In genomic region chrX:77548951-77549350, GRCm38 (mm10) we compare ENCODE assay signal across 10 mouse cellular contexts. TPM values are rescaled to one million over a fixed set of nuclear protein-coding genes. Genes with fewer than 3 reads are reported as not detected.
DNase-seq lines count a peak whose midpoint lies in the region; ATAC-seq and TF ChIP-seq lines count a peak whose summit lies in the region.
"Had no signal": no experiment of that assay in that cellular context is flagged by ENCODE, and none has a peak within 500 bp of the region (broad histone marks: within the 10 kb centered on the region; RNA-seq: fewer than 3 reads in every experiment).

No protein-coding gene starts in this region.

- H3K4me3 ChIP-seq in lung, adult 2 months (replicated peaks; ENCODE audit: extremely low read depth, low read depth, low read length): no peak overlapping the region
- H3K4me3 ChIP-seq in heart, embryonic 16.5 days (ENCODE audit: low read length): no peak overlapping the region

- DNase-seq in adrenal gland, adult (ENCODE audit: inconsistent age in 2 of 2, low spot score in 1 of 2): peak; percentile 53 to 74
- no peak for DNase-seq in adrenal gland, adult 18-20 months (ENCODE audit: low spot score in 2 of 2)
- DNase-seq in lung, adult 18-20 months: peak; percentile 12 to 24
- DNase-seq in lung, adult 2 months: no peak
- peak; percentile 61 for DNase-seq in skeletal muscle tissue, adult 2 months (ENCODE audit: low read depth, low spot score)
- DNase-seq in left cerebral cortex, postnatal 36 days (ENCODE audit: low spot score in 2 of 2): no peak
- DNase-seq: cerebellum, postnatal 36 days had no signal

- H3K4me2 ChIP-seq in heart, embryonic 16.5 days (ENCODE audit: low read depth, low read length): no peak overlapping the region

- WGBS in lung, adult 2 months: 71% methylated on average over 1 of the region's 1 CpGs
- 58% methylated on average over 1 of the region's 1 CpGs for WGBS in heart, embryonic 16.5 days

- H3K27me3 ChIP-seq in heart, embryonic 16.5 days (ENCODE audit: control insufficient read depth, insufficient read depth, low read length): no peaks in the 10 kb centered on the region

- no peak overlapping the region for H3K27ac ChIP-seq in heart, embryonic 16.5 days (ENCODE audit: low read length)
- H3K27ac ChIP-seq: macrophage had no signal

- H3K36me3 ChIP-seq in heart, embryonic 16.5 days (ENCODE audit: control insufficient read depth, insufficient read depth): no peaks in the 10 kb centered on the region

- TF ChIP-seq POLR2A in lung, adult 2 months (IDR thresholded peaks at IDR 0.05; ENCODE audit: borderline replicate concordance, extremely low read depth, low read depth, low read length): no peak

- peaks cover 22% of the 10 kb centered on the region for H3K4me1 ChIP-seq in lung, adult 2 months (ENCODE audit: control insufficient read depth, insufficient read depth, low read length)
- H3K4me1 ChIP-seq in heart, embryonic 16.5 days (ENCODE audit: control insufficient read depth, insufficient read depth, low read length): peaks cover 46% of the 10 kb centered on the region

- intact Hi-C loops in left cerebral cortex, postnatal 36 days (cut with DNase I): no loop called here

- no peak for TF ChIP-seq CTCF in lung, adult 2 months (IDR thresholded peaks at IDR 0.05; ENCODE audit: insufficient read depth, low read length)

- no peak overlapping the region for H3K9ac ChIP-seq in heart, embryonic 16.5 days (ENCODE audit: low read length)

- no peaks in the 10 kb centered on the region for H3K9me3 ChIP-seq in heart, embryonic 16.5 days (replicated peaks; ENCODE audit: control insufficient read depth, low read length)

- ATAC-seq in heart, embryonic 16.5 days (replicated peaks; ENCODE audit: extremely low read depth, insufficient read depth, low FRiP score): 0 out of 2 replicates have a peak, but pooled peaks have one; percentile 8
- no peak for ATAC-seq in inflammation-experienced regulatory T-cells, adult 6 months

RNA-seq across cellular contexts. Expression of gene Tbl1x, which starts 38.1 kb away (rescaled TPM):
- 10 to 100 TPM; 65.5 to 77.7 TPM for total RNA-seq in adrenal gland, adult 18-20 months (2021)
- polyA plus RNA-seq in lung, adult 2 months (2012; rRNA removed): 15.5 and 23.8 TPM in 2 replicates
- polyA plus RNA-seq in heart, embryonic 16.5 days (2015; fragmentation: Nextera tagmentation; extraction: Ambion mirVana): 55.5 and 59.9 TPM in 2 replicates
- 10 to 100 TPM; 47.9 to 50.1 TPM for total RNA-seq in left cerebral cortex, postnatal 36 days (2021)
- polyA plus RNA-seq in inflammation-experienced regulatory T-cells, adult 6 months (2017; shearing (Covaris generic)): 10 to 100 TPM; 25.4 to 31.4 (median 27.7) TPM

Comparison
In these comparisons a context has a peak if more than half of its experiments do, and no peak if none do; other contexts are left out.
1. DNase-seq: peak in adrenal gland, adult (2 of 2), lung, adult 18-20 months (2 of 2) and skeletal muscle tissue, adult 2 months (single experiment); none in adrenal gland, adult 18-20 months (0 of 2), lung, adult 2 months (single experiment) and left cerebral cortex, postnatal 36 days (0 of 2).